Comparison of ENCODE assay signal across 14 mouse cellular contexts in genomic region chr1:172271765-172272164, GRCm38 (mm10). TPM values are rescaled to one million over a fixed set of nuclear protein-coding genes. Genes with fewer than 3 reads are reported as not detected.
DNase-seq lines count a peak whose midpoint lies in the region; ATAC-seq and TF ChIP-seq lines count a peak whose summit lies in the region.
"Had no signal": no experiment of that assay in that cellular context is flagged by ENCODE, and none has a peak within 500 bp of the region (broad histone marks: within the 10 kb centered on the region; RNA-seq: fewer than 3 reads in every experiment).

No protein-coding gene starts in this region.

- H3K4me1 ChIP-seq in kidney, adult 2 months (ENCODE audit: control insufficient read depth, insufficient read depth, low read length) = 0 out of 2 replicates have a peak, but pooled peaks cover 3% of the 10 kb centered on the region
- peaks cover 11% of the 10 kb centered on the region for H3K4me1 ChIP-seq in forebrain, embryonic 15.5 days
- peaks cover 12% of the 10 kb centered on the region for H3K4me1 ChIP-seq in midbrain, embryonic 12.5 days

- no peaks in the 10 kb centered on the region for H3K27me3 ChIP-seq in kidney, adult 2 months (replicated peaks; ENCODE audit: control insufficient read depth, insufficient read depth, low read length)
- H3K27me3 ChIP-seq in forebrain, embryonic 15.5 days = no peaks in the 10 kb centered on the region
- H3K27me3 ChIP-seq in midbrain, embryonic 12.5 days = peaks cover 7% of the 10 kb centered on the region; the same call in 1 of the 2 replicates

- no peak overlapping the region for H3K4me2 ChIP-seq in forebrain, embryonic 15.5 days (replicated peaks)
- peak overlapping the region; percentile 5; the same call in 1 of the 2 replicates for H3K4me2 ChIP-seq in midbrain, embryonic 12.5 days (replicated peaks)

- H3K27ac ChIP-seq in kidney, adult 2 months (ENCODE audit: insufficient read depth, low read depth, low read length) = no peak overlapping the region
- H3K27ac ChIP-seq in forebrain, embryonic 15.5 days (replicated peaks) = 0 out of 2 replicates have a peak overlapping the region, but pooled peaks have one; percentile 14
- no peak overlapping the region for H3K27ac ChIP-seq in midbrain, embryonic 12.5 days (replicated peaks)
- H3K27ac ChIP-seq: liver, embryonic 14.5 days had no signal

- intact Hi-C loops in left cerebral cortex, postnatal 36 days (cut with DNase I) = no loop called here

- peak; percentile 93 for ATAC-seq in forebrain, embryonic 15.5 days (replicated peaks)
- ATAC-seq in midbrain, embryonic 12.5 days (ENCODE audit: low FRiP score, low read depth) = peak; percentile 87
- ATAC-seq: intestine, postnatal 0 days had no signal

- 62% methylated on average over 10 of the region's 10 CpGs for WGBS in kidney, adult 2 months
- WGBS in forebrain, embryonic 15.5 days = 31% methylated on average over 10 of the region's 10 CpGs
- WGBS in midbrain, embryonic 12.5 days = 33% methylated on average over 10 of the region's 10 CpGs

- no peak for TF ChIP-seq POLR2A in kidney, adult 2 months (IDR thresholded peaks at IDR 0.05; ENCODE audit: low read depth, low read length)
- no peak for TF ChIP-seq POLR2A in brain, embryonic 14.5 days (IDR thresholded peaks at IDR 0.05; ENCODE audit: borderline replicate concordance, extremely low read depth, insufficient read depth, insufficient read length, poor library complexity, severe bottlenecking)

- no peaks in the 10 kb centered on the region for H3K36me3 ChIP-seq in kidney, adult 2 months (ENCODE audit: control insufficient read depth, insufficient read depth, low read length)
- H3K36me3 ChIP-seq in forebrain, embryonic 15.5 days = no peaks in the 10 kb centered on the region
- no peaks in the 10 kb centered on the region for H3K36me3 ChIP-seq in midbrain, embryonic 12.5 days

- no peak overlapping the region for H3K9ac ChIP-seq in forebrain, embryonic 15.5 days (replicated peaks)
- no peak overlapping the region for H3K9ac ChIP-seq in midbrain, embryonic 12.5 days (replicated peaks)
- H3K9ac ChIP-seq: liver, embryonic 14.5 days had no signal

- DNase-seq in kidney, adult 2 months = peak; percentile 38
- no peak for DNase-seq in kidney, adult 9 months
- DNase-seq in brain, embryonic 14.5 days (ENCODE audit: low read depth) = peak; percentile 86
- no peak for DNase-seq in left cerebral cortex, adult 18-20 months (ENCODE audit: low spot score in 2 of 2)
- no peak for DNase-seq in thymus, postnatal 10 days (ENCODE audit: low spot score in 2 of 2)
- DNase-seq in left cerebral cortex, postnatal 36 days (ENCODE audit: low spot score in 2 of 2) = no peak
- DNase-seq: cerebellum, postnatal 10 days had no signal

- H3K4me3 ChIP-seq in kidney, adult 2 months (ENCODE audit: insufficient read depth, low read depth, low read length) = no peak overlapping the region
- no peak overlapping the region for H3K4me3 ChIP-seq in forebrain, embryonic 15.5 days
- no peak overlapping the region for H3K4me3 ChIP-seq in midbrain, embryonic 12.5 days
- H3K4me3 ChIP-seq: erythroblast, embryonic 14.5 days had no signal

- no peaks in the 10 kb centered on the region for H3K9me3 ChIP-seq in forebrain, embryonic 15.5 days
- H3K9me3 ChIP-seq in midbrain, embryonic 12.5 days = no peaks in the 10 kb centered on the region

- TF ChIP-seq CTCF in kidney, adult 2 months (conservative IDR thresholded peaks at IDR 0.05; ENCODE audit: insufficient read depth, insufficient read length, low read depth, low read length) = no peak
- no peak for TF ChIP-seq CTCF in brain, embryonic 14.5 days (IDR thresholded peaks at IDR 0.05; ENCODE audit: borderline replicate concordance, extremely low read depth, insufficient read depth, insufficient read length)

RNA-seq across cellular contexts. Expression of gene Igsf8, which starts 10.3 kb away (rescaled TPM):
- polyA plus RNA-seq in kidney, adult 2 months (2012; rRNA removed) = 54.3 and 57.7 TPM in 2 replicates
- polyA plus RNA-seq in brain, embryonic 14.5 days (2012; rRNA removed) = 110 and 207 TPM in 2 replicates
- polyA plus RNA-seq in forebrain, embryonic 15.5 days (2015; fragmentation: Nextera tagmentation; extraction: Ambion mirVana) = 137 and 162 TPM in 2 replicates
- polyA plus RNA-seq in midbrain, embryonic 12.5 days (2016; fragmentation: Nextera tagmentation; extraction: Ambion mirVana) = 103 and 106 TPM in 2 replicates
- 100 to 1,000 TPM; 278 to 283 TPM for total RNA-seq in left cerebral cortex, adult 18-20 months (2021)
- total RNA-seq in left cerebral cortex, postnatal 36 days (2021) = 100 to 1,000 TPM; 253 to 300 TPM

RNA-seq across cellular contexts. Expression of gene Atp1a4, which starts 13.6 kb away (rescaled TPM):
- polyA plus RNA-seq in kidney, adult 2 months (2012; rRNA removed) = 0.09 and 0.11 TPM in 2 replicates
- 0.05 and 0.08 TPM in 2 replicates for polyA plus RNA-seq in brain, embryonic 14.5 days (2012; rRNA removed)
- polyA plus RNA-seq in forebrain, embryonic 15.5 days (2015; fragmentation: Nextera tagmentation; extraction: Ambion mirVana) = 0.09 and 0.10 TPM in 2 replicates
- polyA plus RNA-seq in midbrain, embryonic 12.5 days (2016; fragmentation: Nextera tagmentation; extraction: Ambion mirVana) = not detected in 2 replicates
- not detected for total RNA-seq in left cerebral cortex, adult 18-20 months (2021)
- total RNA-seq in left cerebral cortex, postnatal 36 days (2021) = not detected
- total RNA-seq: heart, adult 8-10 months; megakaryocyte, adult 5-6 weeks had no signal
- polyA plus RNA-seq: erythroblast, embryonic 14.5 days; intestine, postnatal 0 days had no signal

RNA-seq across cellular contexts. Expression of gene Atp1a2, which starts 26.1 kb away (rescaled TPM):
- 21.5 and 36.4 TPM in 2 replicates for polyA plus RNA-seq in kidney, adult 2 months (2012; rRNA removed)
- polyA plus RNA-seq in brain, embryonic 14.5 days (2012; rRNA removed) = 51.5 and 82.9 TPM in 2 replicates
- 32.2 and 33.1 TPM in 2 replicates for polyA plus RNA-seq in forebrain, embryonic 15.5 days (2015; fragmentation: Nextera tagmentation; extraction: Ambion mirVana)
- 12.8 and 13.2 TPM in 2 replicates for polyA plus RNA-seq in midbrain, embryonic 12.5 days (2016; fragmentation: Nextera tagmentation; extraction: Ambion mirVana)
- 100 to 1,000 TPM; 588 to 687 TPM for total RNA-seq in left cerebral cortex, adult 18-20 months (2021)
- 100 to 1,000 TPM; 590 to 654 TPM for total RNA-seq in left cerebral cortex, postnatal 36 days (2021)
- total RNA-seq: megakaryocyte, adult 5-6 weeks had no signal
- polyA plus RNA-seq: erythroblast, embryonic 14.5 days had no signal

RNA-seq across cellular contexts. Expression of gene Casq1, which starts 52.1 kb away (rescaled TPM):
- 0.29 and 27.1 TPM in 2 replicates for polyA plus RNA-seq in kidney, adult 2 months (2012; rRNA removed)
- 2.6 and 3.9 TPM in 2 replicates for polyA plus RNA-seq in brain, embryonic 14.5 days (2012; rRNA removed)
- polyA plus RNA-seq in forebrain, embryonic 15.5 days (2015; fragmentation: Nextera tagmentation; extraction: Ambion mirVana) = 6.2 and 6.4 TPM in 2 replicates
- 1.9 and 2.1 TPM in 2 replicates for polyA plus RNA-seq in midbrain, embryonic 12.5 days (2016; fragmentation: Nextera tagmentation; extraction: Ambion mirVana)
- under 1 TPM in 1 of 2 experiments, not detected in 1; 0.63 TPM for total RNA-seq in left cerebral cortex, adult 18-20 months (2021)
- 1 to 10 TPM in 1 of 2 experiments, under 1 TPM in 1; 0.67 to 1.0 TPM for total RNA-seq in left cerebral cortex, postnatal 36 days (2021)
- total RNA-seq: megakaryocyte, adult 5-6 weeks had no signal
- polyA plus RNA-seq: erythroblast, embryonic 14.5 days had no signal

RNA-seq across cellular contexts. Expression of gene Kcnj9, which starts 57.4 kb away (rescaled TPM):
- polyA plus RNA-seq in kidney, adult 2 months (2012; rRNA removed) = 0.06 and 0.11 TPM in 2 replicates
- polyA plus RNA-seq in brain, embryonic 14.5 days (2012; rRNA removed) = 6.9 and 8.0 TPM in 2 replicates
- 3.4 and 3.5 TPM in 2 replicates for polyA plus RNA-seq in forebrain, embryonic 15.5 days (2015; fragmentation: Nextera tagmentation; extraction: Ambion mirVana)
- 1.7 and 2.7 TPM in 2 replicates for polyA plus RNA-seq in midbrain, embryonic 12.5 days (2016; fragmentation: Nextera tagmentation; extraction: Ambion mirVana)
- 100 to 1,000 TPM; 132 to 133 TPM for total RNA-seq in left cerebral cortex, adult 18-20 months (2021)
- 100 to 1,000 TPM; 134 to 136 TPM for total RNA-seq in left cerebral cortex, postnatal 36 days (2021)
- total RNA-seq: heart, adult 8-10 months; megakaryocyte, adult 5-6 weeks had no signal

Comparison
In these comparisons a context has a peak if more than half of its experiments do, and no peak if none do; other contexts are left out.
1. DNase-seq: peak in kidney, adult 2 months (single experiment) and brain, embryonic 14.5 days (single experiment); none in kidney, adult 9 months (single experiment), left cerebral cortex, adult 18-20 months (0 of 2), thymus, postnatal 10 days (0 of 2) and left cerebral cortex, postnatal 36 days (0 of 2).